Mouse (Mus musculus): ENCODE results near the gene BC004004.
"Not testable (repeated sequence)": the region's sequence is repeated elsewhere in the genome, so short reads cannot be mapped to it uniquely, and the experiment has no call there.

The BC004004 gene

GRCm38 (mm10) chr17:29268682-29269348 lies at the start of gene BC004004:
TSS of gene BC004004 (plus strand) at chr17:29268788.
- peak; percentile 96 to 98 for DNase-seq (ENCODE audit: low spot score in 2 of 2)

GRCm38 (mm10) chr17:29220631-29221030 lies 48.0 kb upstream of the BC004004 start:
- DNase-seq (ENCODE audit: low spot score in 2 of 2): no peak

DNA sequence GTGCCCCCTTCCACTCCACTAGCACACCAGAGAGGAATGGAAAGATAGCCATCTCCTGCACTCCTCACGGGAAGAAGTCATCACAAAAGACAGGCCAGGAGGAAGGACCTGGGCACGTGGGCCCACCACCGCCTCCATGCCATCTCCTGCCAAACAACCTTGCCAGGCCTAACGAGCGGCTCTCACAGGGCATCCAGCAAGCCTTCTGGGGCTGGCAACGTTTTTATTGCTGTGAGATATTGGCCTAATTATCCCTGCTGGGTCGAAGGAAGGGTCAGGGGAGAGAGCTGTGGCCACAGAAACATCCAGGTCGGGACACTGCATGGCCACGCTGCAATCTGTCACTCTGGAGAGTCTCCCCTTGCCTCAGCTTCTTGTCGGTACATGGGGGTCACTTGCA lies 37.5 kb upstream of the BC004004 start:
- DNase-seq (ENCODE audit: low spot score in 2 of 2): no peak

- no peak for DNase-seq (ENCODE audit: low spot score in 2 of 2)
Observed at GRCm38 (mm10) chr17:29236111-29236510, 32.5 kb upstream of the BC004004 start.

GRCm38 (mm10) chr17:29237267-29237771 lies 31.3 kb upstream of the BC004004 start:
- DNase-seq (ENCODE audit: low spot score in 2 of 2): no peak

DNA sequence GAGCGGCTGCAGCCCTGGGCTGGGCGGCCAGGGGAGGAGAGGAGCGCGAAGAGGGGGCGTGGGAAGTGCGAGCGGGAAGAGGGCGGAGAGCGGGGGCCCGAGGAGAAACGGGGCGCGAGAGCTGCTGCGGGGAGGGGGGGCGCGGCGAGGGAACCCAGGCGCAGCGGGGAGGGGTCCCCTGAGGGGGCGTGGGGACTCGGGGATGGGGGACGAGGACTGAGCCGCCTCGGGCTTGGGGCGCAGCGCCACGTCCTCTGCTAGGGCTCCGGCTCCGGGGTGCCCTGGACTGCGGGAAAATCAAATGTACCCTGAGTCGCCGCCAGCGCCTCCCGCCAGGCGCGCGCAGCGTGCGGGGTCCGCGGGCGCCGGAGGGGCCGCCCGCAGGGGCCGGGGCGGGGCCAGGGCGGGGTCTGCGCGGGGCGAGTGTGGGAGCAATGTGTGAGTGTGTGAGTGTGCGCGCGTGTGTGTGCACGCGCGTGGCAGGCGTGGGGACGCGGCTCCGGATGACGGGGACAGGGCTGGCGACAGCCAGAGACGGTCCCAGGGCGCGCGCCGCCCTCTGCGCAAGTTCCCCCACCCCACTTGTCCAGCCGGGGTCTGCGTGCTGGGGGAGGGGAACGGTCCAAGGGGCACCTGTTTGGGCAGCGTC lies 30.7 kb upstream of the BC004004 start, which contains the start of gene Cpne5:
Cpne5 (minus strand) TSS at position 396 of the 649 bp plus-strand sequence.
- DNase-seq (ENCODE audit: low spot score in 2 of 2): no peak

GRCm38 (mm10) chr17:29238421-29238945 lies 30.1 kb upstream of the BC004004 start:
- no peak for DNase-seq (ENCODE audit: low spot score in 2 of 2)

DNA sequence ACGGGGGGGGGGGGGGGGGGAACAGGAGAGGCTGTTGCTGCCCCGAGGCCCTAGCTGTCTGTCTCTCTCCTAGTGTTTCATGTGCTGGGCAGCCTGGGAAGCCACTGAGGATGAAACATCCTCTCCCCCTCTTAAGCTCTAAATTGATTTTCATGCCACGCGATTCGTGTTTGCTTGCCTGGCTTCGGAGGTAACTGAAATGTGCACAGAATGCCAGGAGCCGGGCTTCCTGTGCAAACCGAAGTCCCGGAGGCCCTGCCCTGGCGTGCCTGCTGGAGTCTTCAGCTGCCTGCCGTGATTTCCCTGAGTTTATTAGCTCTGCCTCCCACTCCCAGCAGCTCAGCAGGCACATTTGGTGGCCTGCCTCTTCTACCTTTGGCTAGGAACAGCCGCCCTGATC lies 23.7 kb upstream of the BC004004 start:
- no peak for DNase-seq (ENCODE audit: low spot score in 2 of 2)

- DNase-seq (ENCODE audit: low spot score in 2 of 2): peak in 1 of 2 experiments; percentile 39
Observed at GRCm38 (mm10) chr17:29245725-29246124, 22.9 kb upstream of the BC004004 start.

DNA sequence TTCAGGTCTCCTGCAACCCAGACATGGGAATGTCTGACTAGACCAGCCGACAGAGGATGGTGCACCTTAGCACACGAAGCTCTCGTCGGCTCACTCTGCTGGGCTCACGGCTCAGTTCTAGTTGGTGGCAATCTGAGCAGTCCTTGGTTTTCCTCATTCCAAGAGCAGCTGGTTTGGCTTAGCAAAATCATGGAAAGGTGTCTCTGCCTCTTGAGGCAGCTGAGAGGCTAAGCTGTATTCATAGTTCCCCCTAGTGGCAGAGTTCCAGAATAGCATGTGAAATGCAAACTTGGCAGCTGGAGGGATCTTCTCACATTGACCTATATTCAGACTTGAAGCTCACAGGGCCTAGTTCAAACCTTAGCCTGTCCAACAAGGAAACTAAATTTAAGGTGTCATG lies 22.0 kb upstream of the BC004004 start:
- DNase-seq (ENCODE audit: low spot score in 2 of 2): no peak

GRCm38 (mm10) chr17:29247881-29248280 lies 20.7 kb upstream of the BC004004 start:
- DNase-seq (ENCODE audit: low spot score in 2 of 2): no peak

DNA sequence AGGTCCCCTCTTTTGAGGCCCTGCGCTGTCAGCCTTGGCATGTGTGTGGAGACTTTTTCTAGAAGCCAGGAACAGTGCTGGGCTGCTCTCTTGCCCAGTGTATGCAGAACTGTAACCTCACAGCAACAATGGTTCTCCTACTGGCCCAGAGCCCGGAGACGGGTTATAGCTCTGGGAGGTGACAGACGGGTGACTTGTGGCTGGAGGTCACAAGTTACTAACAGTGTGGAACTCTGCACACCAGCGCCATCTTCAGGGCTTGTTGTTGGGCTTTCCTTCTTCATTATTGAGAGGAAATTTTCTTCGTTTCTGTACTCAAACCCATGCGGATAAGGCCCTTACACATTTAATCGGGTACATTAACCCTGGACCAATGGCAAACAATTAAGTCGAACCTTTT lies 19.1 kb upstream of the BC004004 start:
- DNase-seq (ENCODE audit: low spot score in 2 of 2): peak in 1 of 2 experiments; percentile 39

- DNase-seq (ENCODE audit: low spot score in 2 of 2): not testable (repeated sequence)
Observed at GRCm38 (mm10) chr17:29251006-29251405, 17.6 kb upstream of the BC004004 start.

DNA sequence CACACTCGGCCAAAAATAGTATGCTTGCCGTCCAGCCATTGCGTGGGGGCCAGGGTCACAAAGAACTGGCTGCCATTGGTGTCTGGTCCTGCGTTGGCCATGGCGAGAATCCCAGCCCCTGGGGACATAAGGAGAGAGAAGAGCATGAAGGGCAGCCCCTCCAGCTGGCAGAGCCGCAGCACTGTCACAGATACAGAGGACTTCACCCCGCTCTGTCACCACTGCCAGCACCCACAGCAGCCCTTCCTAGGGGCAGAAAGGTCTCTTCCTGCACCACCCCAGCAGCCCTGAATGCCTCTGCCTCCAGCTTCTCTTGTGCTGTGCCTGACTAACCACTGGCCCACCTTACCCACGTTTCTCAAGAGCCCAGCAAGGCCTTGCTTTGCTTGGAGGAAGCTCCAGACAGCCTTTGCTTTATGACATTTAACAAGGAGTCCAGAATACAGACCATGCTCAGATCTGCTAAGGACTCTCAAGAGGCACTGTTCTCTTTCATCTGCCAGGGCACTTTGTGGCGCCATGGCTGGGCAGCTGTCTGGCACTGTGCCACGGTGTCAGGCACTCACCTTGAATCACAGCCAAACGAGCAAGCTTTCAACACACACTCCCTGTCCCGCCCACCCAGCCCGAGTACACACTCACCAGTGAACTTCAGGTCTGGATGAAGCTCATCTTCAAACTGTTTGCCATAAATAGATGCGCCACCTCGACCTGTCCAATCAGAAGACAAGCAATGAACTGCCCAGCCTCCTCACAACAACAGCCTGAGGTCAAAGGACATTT lies 16.8 kb upstream of the BC004004 start:
- no peak for DNase-seq (ENCODE audit: low spot score in 2 of 2)

GRCm38 (mm10) chr17:29253236-29253635 lies 15.4 kb upstream of the BC004004 start:
- DNase-seq (ENCODE audit: low spot score in 2 of 2): no peak

GRCm38 (mm10) chr17:29253684-29254083 lies 14.9 kb upstream of the BC004004 start:
- DNase-seq (ENCODE audit: low spot score in 2 of 2): no peak

DNA sequence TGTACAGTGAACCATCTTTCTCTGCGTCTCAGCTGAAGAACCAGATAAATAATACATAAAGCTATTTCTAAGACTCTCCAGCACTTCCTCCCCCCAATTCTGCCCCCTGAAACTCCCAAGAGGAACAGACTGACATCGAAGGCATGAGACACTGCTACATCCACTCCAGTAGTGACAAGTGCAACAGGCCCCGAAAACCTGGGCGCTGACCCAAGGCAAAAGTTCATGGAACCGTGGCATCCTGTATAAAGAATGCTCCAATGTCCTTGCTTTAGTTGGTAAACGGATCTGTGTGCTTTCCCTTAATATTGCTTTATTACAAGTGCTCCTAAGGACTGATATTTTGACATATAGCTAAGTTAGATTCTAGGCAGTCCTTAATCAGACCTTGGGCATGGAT lies 13.8 kb upstream of the BC004004 start:
- DNase-seq (ENCODE audit: low spot score in 2 of 2): not testable (repeated sequence)

- DNase-seq (ENCODE audit: low spot score in 2 of 2): no peak
Observed at GRCm38 (mm10) chr17:29256507-29256906, 12.1 kb upstream of the BC004004 start.

GRCm38 (mm10) chr17:29257001-29257511 lies 11.5 kb upstream of the BC004004 start:
- no peak for DNase-seq (ENCODE audit: low spot score in 2 of 2)

GRCm38 (mm10) chr17:29258025-29258558 lies 10.5 kb upstream of the BC004004 start:
- no peak for DNase-seq (ENCODE audit: low spot score in 2 of 2)

- DNase-seq (ENCODE audit: low spot score in 2 of 2): no peak
Observed at GRCm38 (mm10) chr17:29258921-29259320, 9.7 kb upstream of the BC004004 start.

- peak; percentile 82 to 94 for DNase-seq (ENCODE audit: low spot score in 2 of 2)
Observed at GRCm38 (mm10) chr17:29259489-29259888, 9.1 kb upstream of the BC004004 start.

All from spleen, postnatal 4 days (tissue).